Comparison of ENCODE assay signal across 8 mouse cellular contexts in the genomic region with DNA sequence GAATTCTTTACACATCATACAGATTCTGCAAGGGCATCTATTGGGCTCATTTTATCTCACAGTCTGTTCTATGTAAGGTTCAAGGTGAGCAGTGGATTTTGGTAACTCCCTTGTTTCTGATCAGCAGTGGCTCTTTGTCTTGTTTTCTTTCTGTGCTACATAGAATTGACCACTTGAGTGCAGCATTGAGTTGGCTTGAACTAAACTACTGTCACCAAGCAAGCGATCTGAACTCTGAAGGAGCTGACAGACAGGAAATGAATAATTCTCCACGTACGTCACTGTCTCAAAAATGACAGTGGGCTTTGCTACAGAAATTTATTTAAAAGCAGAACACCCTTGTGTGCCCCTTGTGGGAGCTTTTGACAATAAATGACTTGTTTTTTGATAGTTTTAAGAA.
DNase-seq lines count a peak whose midpoint lies in the region; ATAC-seq and TF ChIP-seq lines count a peak whose summit lies in the region.

No protein-coding gene starts in this region.

- no peak overlapping the region for H3ac ChIP-seq in myocyte (ENCODE audit: control insufficient read depth, insufficient read length)

- no peaks in the 10 kb centered on the region for H3K4me1 ChIP-seq in lung, embryonic 16.5 days (replicated peaks; ENCODE audit: control insufficient read depth, insufficient read depth, low read length)
- H3K4me1 ChIP-seq in forebrain, embryonic 11.5 days (replicated peaks; ENCODE audit: control insufficient read depth, insufficient read depth, low read length), result no peaks in the 10 kb centered on the region
- H3K4me1 ChIP-seq in hindbrain, postnatal 0 days (ENCODE audit: insufficient read depth, low read length), result no peaks in the 10 kb centered on the region; the same call in 1 of the 2 replicates

- no peaks in the 10 kb centered on the region for H3K9me3 ChIP-seq in lung, embryonic 16.5 days (ENCODE audit: control insufficient read depth, low read length)
- H3K9me3 ChIP-seq in forebrain, embryonic 11.5 days (ENCODE audit: control insufficient read depth, low read length), result no peaks in the 10 kb centered on the region
- H3K9me3 ChIP-seq in hindbrain, postnatal 0 days (ENCODE audit: low read length), result no peaks in the 10 kb centered on the region

- no peak for TF ChIP-seq POLR2A in myocyte (IDR thresholded peaks at IDR 0.05; ENCODE audit: insufficient read length, low read depth)

- peak; percentile 89 for TF ChIP-seq CTCF in hindbrain, postnatal 0 days (IDR thresholded peaks at IDR 0.05; ENCODE audit: low read depth)

- H3K27ac ChIP-seq in lung, embryonic 16.5 days (ENCODE audit: low read length), result no peak overlapping the region
- no peak overlapping the region for H3K27ac ChIP-seq in forebrain, embryonic 11.5 days (ENCODE audit: low read depth, low read length)
- peak overlapping the region; percentile 71; the same call in 1 of the 2 replicates for H3K27ac ChIP-seq in hindbrain, postnatal 0 days

- H3K27me3 ChIP-seq in lung, embryonic 16.5 days (ENCODE audit: control insufficient read depth, insufficient read depth, low read depth, low read length), result no peaks in the 10 kb centered on the region
- H3K27me3 ChIP-seq in forebrain, embryonic 11.5 days (ENCODE audit: control insufficient read depth, insufficient read depth, low read length), result no peaks in the 10 kb centered on the region
- no peaks in the 10 kb centered on the region for H3K27me3 ChIP-seq in hindbrain, postnatal 0 days (ENCODE audit: insufficient read depth, low read length)
- no peaks in the 10 kb centered on the region for H3K27me3 ChIP-seq in myocyte (ENCODE audit: control insufficient read depth, insufficient read depth, insufficient read length)

- no peaks in the 10 kb centered on the region for H3K36me3 ChIP-seq in lung, embryonic 16.5 days (ENCODE audit: control insufficient read depth, insufficient read depth, low read length)
- no peaks in the 10 kb centered on the region for H3K36me3 ChIP-seq in forebrain, embryonic 11.5 days (ENCODE audit: control insufficient read depth, insufficient read depth, low read length)
- no peaks in the 10 kb centered on the region for H3K36me3 ChIP-seq in hindbrain, postnatal 0 days (ENCODE audit: insufficient read depth, low read length)
- H3K36me3 ChIP-seq in myocyte (ENCODE audit: control insufficient read depth, insufficient read depth), result no peaks in the 10 kb centered on the region

- 0% methylated on average over 3 of the region's 3 CpGs for WGBS in lung, embryonic 16.5 days
- WGBS in forebrain, embryonic 11.5 days, result 6% methylated on average over 3 of the region's 3 CpGs
- 0% methylated on average over 3 of the region's 3 CpGs for WGBS in hindbrain, postnatal 0 days

- no peak for DNase-seq in lung, adult 18-20 months
- DNase-seq in adipocyte (ENCODE audit: low spot score), result peak; percentile 69
- DNase-seq in forebrain, embryonic 11.5 days (ENCODE audit: low spot score), result no peak
- peak; percentile 88 for DNase-seq in hindbrain, postnatal 0 days (ENCODE audit: low spot score)
- DNase-seq in left cerebral cortex, postnatal 25 days (ENCODE audit: low spot score in 2 of 2), result peak; percentile 58 to 77
- no peak for DNase-seq in spleen, postnatal 10 days (ENCODE audit: low spot score in 2 of 2)

- intact Hi-C loops in left cerebral cortex, postnatal 25 days (cut with DNase I), result loop anchor here (1.0 kb wide), 2 partner anchors 764 to 906 kb away; no protein-coding TSS in a partner anchor

- H3K79me2 ChIP-seq in myocyte (ENCODE audit: control insufficient read depth, insufficient read depth), result no peaks in the 10 kb centered on the region

- H3K4me3 ChIP-seq in lung, embryonic 16.5 days (ENCODE audit: low read length), result no peak overlapping the region
- no peak overlapping the region for H3K4me3 ChIP-seq in forebrain, embryonic 11.5 days (ENCODE audit: low read depth, low read length)
- H3K4me3 ChIP-seq in hindbrain, postnatal 0 days (ENCODE audit: low read length), result no peak overlapping the region
- no peak overlapping the region for H3K4me3 ChIP-seq in myocyte

- 0 out of 2 replicates have a peak overlapping the region, but pooled peaks have one; percentile 13 for H3K9ac ChIP-seq in lung, embryonic 16.5 days (ENCODE audit: low read length)
- peak overlapping the region; percentile 9; the same call in 1 of the 2 replicates for H3K9ac ChIP-seq in forebrain, embryonic 11.5 days (ENCODE audit: low read length)
- no peak overlapping the region for H3K9ac ChIP-seq in hindbrain, postnatal 0 days (replicated peaks; ENCODE audit: low read length)

- no peak for ATAC-seq in lung, embryonic 16.5 days (ENCODE audit: low read depth)
- peak; percentile 74 for ATAC-seq in forebrain, embryonic 11.5 days (replicated peaks; ENCODE audit: low FRiP score)
- peak; percentile 89 for ATAC-seq in hindbrain, postnatal 0 days

- H3K4me2 ChIP-seq in lung, embryonic 16.5 days (ENCODE audit: low read depth, low read length), result peak overlapping the region; percentile 42; the same call in 1 of the 2 replicates
- peak overlapping the region; percentile 21; the same call in 1 of the 2 replicates for H3K4me2 ChIP-seq in forebrain, embryonic 11.5 days (ENCODE audit: low read depth, low read length, severe bottlenecking)
- peak overlapping the region; percentile 30; the same call in 1 of the 2 replicates for H3K4me2 ChIP-seq in hindbrain, postnatal 0 days (ENCODE audit: low read depth, low read length)
- peak overlapping the region; percentile 50 for H3K4me2 ChIP-seq in myocyte (ENCODE audit: low read depth)

TF ChIP-seq in myocyte, 11 proteins besides CTCF, POLR2A, EP300 and RAD21:
- TF ChIP-seq TCF3 (IDR thresholded peaks at IDR 0.05; ENCODE audit: insufficient read length, low read depth) (no peak), MYOG (IDR thresholded peaks at IDR 0.05; ENCODE audit: control insufficient read depth in 1 of 3, insufficient read depth in 1 of 3, insufficient read length in 2 of 3, low read depth in 2 of 3) (no peak), REST (IDR thresholded peaks at IDR 0.05; ENCODE audit: insufficient read depth, insufficient read length) (no peak), MYOD1 (IDR thresholded peaks at IDR 0.05; ENCODE audit: control insufficient read depth in 1 of 3, insufficient read length in 2 of 3, low read depth in 2 of 3) (no peak), USF1 (IDR thresholded peaks at IDR 0.05; ENCODE audit: low read depth) (no peak), CEBPB (IDR thresholded peaks at IDR 0.05; ENCODE audit: insufficient read depth, poor library complexity, severe bottlenecking) (no peak), E2F4 (IDR thresholded peaks at IDR 0.05; ENCODE audit: insufficient read depth) (no peak)

Comparison
In these comparisons a context has a peak if more than half of its experiments do, and no peak if none do; other contexts are left out.
1. DNase-seq: peak in adipocyte (single experiment), hindbrain, postnatal 0 days (single experiment) and left cerebral cortex, postnatal 25 days (2 of 2); none in lung, adult 18-20 months (0 of 2), forebrain, embryonic 11.5 days (single experiment) and spleen, postnatal 10 days (0 of 2).
2. Peak in every context shown above with its lines, with median percentiles within 50 percentile points of each other: H3K4me2 ChIP-seq.